Mouse (Mus musculus) liver, embryonic 14.5 days (tissue): ENCODE measurements at regions not wholly inside any gene's neighbourhood (a gene's known extent, or its start where the extent isn't known, plus 50 kb on each side); places are given as distances from the start of the nearest gene placed in this dataset.

ENCODE experiments used
- ATAC-seq: fragments of 200-750 bp; cut with Nextera tagmentation; 2 replicates; pipeline ENCODE4 v1.8.0; 2017; ENCODE audit warnings: moderate number of reproducible peaks, mild to moderate bottlenecking, moderate library complexity; ENCODE audit not compliant: insufficient read depth
- DNase-seq, 3 experiments: peaks; one replicate each; pipeline ENCODE4 v3.0.0-alpha.2; 2012 to 2013; ENCODE audit warnings: low read depth in 3 of 3, low spot score in 3 of 3
- H3K27ac ChIP-seq: fragments of 300-500 bp; sonication (generic); 2 replicates; pipeline ENCODE4 v1.5.1; 2014; ENCODE audit warnings: moderate library complexity, mild to moderate bottlenecking, control low read depth, inconsistent platforms
- H3K27me3 ChIP-seq: fragments of 300-500 bp; sonication (generic); 2 replicates; pipeline ENCODE4 v1.6.1; 2014; ENCODE audit warnings: mild to moderate bottlenecking, low read length, moderate library complexity; ENCODE audit not compliant: control insufficient read depth, insufficient read depth
- H3K36me3 ChIP-seq: fragments of 300-500 bp; sonication (generic); replicated peaks from 2 replicates; pipeline ENCODE4 v1.6.1; 2014; ENCODE audit warnings: low read depth; ENCODE audit not compliant: control insufficient read depth, insufficient read depth
- H3K4me1 ChIP-seq, 2 experiments: fragments of 200-500 bp in 1 of 2; fragments of 300-500 bp in 1 of 2; sonication (generic) in 1 of 2; replicated peaks; 2 replicates each; pipeline ENCODE4 v1.6.1; 2012 to 2014; ENCODE audit warnings: antibody characterized with exemption in 1 of 2, inconsistent platforms in 1 of 2, low read length in 1 of 2; ENCODE audit not compliant: control insufficient read depth in 2 of 2, insufficient read depth in 2 of 2
- H3K4me2 ChIP-seq: fragments of 300-500 bp; sonication (generic); 2 replicates; pipeline ENCODE4 v1.6.1; 2014; ENCODE audit warnings: low read depth, mild to moderate bottlenecking, control low read depth, moderate library complexity
- H3K4me3 ChIP-seq, 2 experiments: fragments of 200-500 bp in 1 of 2; fragments of 300-500 bp in 1 of 2; sonication (generic) in 1 of 2; 2 replicates each; pipeline ENCODE4 v1.5.1; 2012 to 2014; ENCODE audit warnings: low read depth in 2 of 2, low read length in 2 of 2, mild to moderate bottlenecking in 2 of 2, control low read depth in 1 of 2, inconsistent platforms in 1 of 2, moderate library complexity in 1 of 2; ENCODE audit not compliant: insufficient read depth in 1 of 2
- H3K9ac ChIP-seq: fragments of 300-500 bp; sonication (generic); replicated peaks from 2 replicates; pipeline ENCODE4 v1.6.1; 2014; ENCODE audit warnings: mild to moderate bottlenecking, control low read depth, moderate library complexity
- H3K9me3 ChIP-seq: fragments of 300-500 bp; sonication (generic); 2 replicates; pipeline ENCODE4 v1.6.1; 2016; ENCODE audit warnings: low read length, mixed read lengths; ENCODE audit not compliant: control insufficient read depth
- CTCF ChIP-seq: IDR thresholded peaks from 2 replicates; pipeline ENCODE4 v1.5.1; 2016; ENCODE audit warnings: antibody characterized with exemption, low read depth, control low read depth
- EP300 ChIP-seq: IDR thresholded peaks from 2 replicates; pipeline ENCODE4 v1.6.1; 2016; ENCODE audit warnings: antibody characterized with exemption, low read depth
- WGBS: fragments of 180-500 bp; shearing (Covaris S2); extraction: QIAGEN DNeasy Blood & Tissue Kit; methylation state at CpG from one replicate; pipeline ENCODE4 v1.1.7; 2014; ENCODE audit not compliant: insufficient replicate concordance; 5-methylcytosine and 5-hydroxymethylcytosine counted together

DNA sequence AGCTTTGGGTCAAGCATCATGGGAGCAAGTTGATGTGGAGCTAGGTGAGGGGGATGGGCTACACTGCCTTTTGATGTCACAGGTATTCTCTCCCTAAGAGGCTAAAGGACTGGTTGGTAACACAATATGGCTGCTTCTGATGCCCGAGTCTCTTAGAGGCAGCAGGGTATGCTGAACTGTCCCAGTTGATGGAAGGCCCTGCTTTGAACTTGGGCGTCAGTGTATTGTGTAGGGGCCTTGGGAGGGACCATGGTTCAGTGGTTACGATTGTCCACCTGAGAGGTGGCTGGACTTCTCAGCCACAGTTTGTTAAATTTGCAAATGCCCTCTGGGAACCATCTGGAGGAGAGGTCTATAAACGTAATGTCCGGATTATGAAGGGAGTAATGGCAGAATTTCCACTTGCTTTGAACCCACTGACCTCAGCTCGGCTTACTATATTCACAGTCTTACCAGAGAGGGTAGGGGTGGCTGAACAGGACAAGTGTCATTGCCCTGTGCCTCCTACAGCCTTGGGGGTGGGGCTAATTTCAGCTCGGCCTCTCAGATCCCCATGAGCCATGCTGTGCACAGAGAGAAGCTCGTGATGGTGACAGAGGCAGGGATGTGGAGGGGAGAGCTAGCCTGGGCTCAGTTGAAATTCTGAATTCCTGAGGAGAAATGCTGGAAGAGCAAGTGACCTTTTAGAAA is 442.6 kb upstream of the Mgmt start:
- DNase-seq = no peak
- Histone ChIP-seq H3K9me3 (no peaks in the 10 kb centered on the region), H3K27ac (no peak overlapping the region), H3K36me3 (no peaks in the 10 kb centered on the region), H3K9ac (no peak overlapping the region), H3K4me2 (no peak overlapping the region), H3K27me3 (no peaks in the 10 kb centered on the region), H3K4me1 (no peaks in the 10 kb centered on the region), H3K4me3 (no peak overlapping the region)
- ATAC-seq = no peak
- WGBS = 52% methylated on average over 8 of the region's 8 CpGs
- no peak for TF ChIP-seq EP300
- TF ChIP-seq CTCF = no peak

DNA sequence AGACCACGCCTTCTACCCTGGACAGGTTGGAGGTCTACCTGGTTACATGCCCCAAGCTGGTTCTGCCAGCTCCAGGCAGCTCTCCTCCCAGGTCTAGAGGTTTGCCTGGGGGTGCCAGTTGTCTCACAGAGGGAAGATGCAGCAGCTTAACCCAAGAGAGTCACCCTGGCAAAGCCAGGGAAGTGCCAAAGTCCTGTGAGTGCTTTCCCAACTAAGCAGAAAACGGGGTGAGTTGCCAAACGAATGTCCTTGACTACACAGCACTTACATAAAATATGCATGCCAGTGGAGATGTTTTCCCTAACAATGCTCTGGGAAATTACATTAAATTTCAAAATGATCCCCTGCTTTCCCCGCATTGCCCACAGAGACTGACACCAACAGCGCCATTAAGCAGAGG is 441.9 kb upstream of the Mgmt start:
- WGBS = 59% methylated on average over 5 of the region's 5 CpGs
- Histone ChIP-seq H3K27me3 (no peaks in the 10 kb centered on the region), H3K9ac (no peak overlapping the region), H3K27ac (no peak overlapping the region), H3K36me3 (no peaks in the 10 kb centered on the region), H3K9me3 (no peaks in the 10 kb centered on the region), H3K4me3 (no peak overlapping the region), H3K4me2 (no peak overlapping the region), H3K4me1 (no peaks in the 10 kb centered on the region)
- ATAC-seq = no peak
- TF ChIP-seq EP300 (no peak), CTCF (no peak)
- no peak for DNase-seq

DNA sequence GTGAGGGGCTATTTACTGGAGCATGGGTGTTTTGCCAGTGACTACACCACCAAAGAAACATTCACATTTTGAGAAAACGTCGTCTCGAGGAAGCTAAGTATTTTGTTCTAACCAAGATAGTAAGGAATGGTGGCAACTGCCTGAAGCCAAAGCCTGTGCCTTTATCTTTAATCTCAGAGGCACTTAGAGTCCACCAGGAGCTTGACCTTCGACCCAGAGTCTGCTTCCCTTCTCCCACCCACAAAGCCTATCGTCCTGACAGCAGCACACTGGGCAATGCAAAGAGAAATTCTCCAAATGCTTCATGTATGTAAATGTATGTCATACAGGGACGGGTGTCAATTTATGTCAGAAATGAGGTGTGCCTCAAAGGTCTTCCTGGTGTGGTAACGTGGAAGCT is 437.2 kb upstream of the Mgmt start:
- no peak for DNase-seq

DNA sequence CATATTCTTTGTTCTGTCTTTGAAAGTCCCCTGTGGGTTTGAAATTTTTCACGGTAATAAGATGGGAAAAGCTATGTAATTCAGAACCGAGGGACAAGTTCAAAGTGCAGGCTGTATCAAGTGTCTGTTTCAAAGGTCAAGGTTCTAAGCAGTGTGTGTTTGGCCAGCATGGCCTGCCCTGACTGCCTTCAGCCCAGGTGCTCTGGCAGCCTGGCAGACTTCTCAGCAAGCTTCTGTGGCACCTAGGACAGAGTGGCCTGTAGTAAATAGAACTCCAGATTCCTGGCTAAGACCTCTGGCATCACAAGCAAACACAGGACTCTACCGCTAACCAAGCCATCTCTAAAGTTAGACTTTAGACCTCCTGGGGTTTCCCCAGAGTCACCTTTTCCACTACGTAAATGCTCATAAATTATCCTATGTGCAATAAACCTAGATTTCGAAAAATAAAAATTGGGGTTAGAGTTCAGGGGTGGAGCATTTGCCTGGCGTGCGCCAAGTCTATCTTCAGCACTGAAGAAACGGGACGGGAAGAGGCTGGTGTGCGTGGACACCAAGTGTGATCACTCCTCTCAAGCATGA is 436.5 kb upstream of the Mgmt start:
- H3K4me3 ChIP-seq = no peak overlapping the region
- no peak overlapping the region for H3K9ac ChIP-seq
- TF ChIP-seq EP300 (no peak), CTCF (no peak)
- no peaks in the 10 kb centered on the region for H3K36me3 ChIP-seq
- ATAC-seq = no peak
- H3K4me2 ChIP-seq = no peak overlapping the region
- no peak for DNase-seq
- 66% methylated on average over 10 of the region's 10 CpGs for WGBS
- H3K4me1 ChIP-seq = no peaks in the 10 kb centered on the region
- H3K9me3 ChIP-seq = no peaks in the 10 kb centered on the region
- H3K27ac ChIP-seq = no peak overlapping the region
- H3K27me3 ChIP-seq = no peaks in the 10 kb centered on the region

More for the DNA sequence above, 437.2 kb upstream of the Mgmt start:
- TF ChIP-seq CTCF = no peak
- no peak for TF ChIP-seq EP300
- Histone ChIP-seq H3K9ac (no peak overlapping the region), H3K27me3 (no peaks in the 10 kb centered on the region), H3K27ac (no peak overlapping the region), H3K4me3 (no peak overlapping the region), H3K4me2 (no peak overlapping the region), H3K9me3 (no peaks in the 10 kb centered on the region), H3K36me3 (no peaks in the 10 kb centered on the region), H3K4me1 (no peaks in the 10 kb centered on the region)
- no peak for ATAC-seq
- WGBS = 32% methylated on average over 7 of the region's 7 CpGs

DNA sequence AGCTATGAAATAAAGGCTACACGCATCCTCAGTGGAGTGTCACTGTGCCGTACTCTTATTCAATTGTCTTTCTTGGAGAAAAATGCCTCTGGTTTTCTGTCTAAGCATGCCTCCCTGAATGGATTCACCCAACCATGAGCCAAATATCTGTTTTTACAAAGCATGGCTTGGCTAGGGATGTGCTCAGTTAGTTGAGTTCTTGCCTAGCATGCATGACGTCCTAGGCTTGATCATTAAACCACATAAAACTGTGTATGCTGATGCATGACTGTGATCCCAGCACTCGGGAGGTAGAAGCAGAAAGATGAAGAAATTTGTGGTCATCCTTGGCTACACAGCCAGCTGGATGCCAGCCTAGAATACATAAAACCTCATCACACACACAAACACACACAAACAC is 417.3 kb upstream of the Mgmt start:
- ATAC-seq (no peak), DNase-seq (no peak)
- WGBS = 64% methylated on average over 4 of the region's 4 CpGs
- no peak overlapping the region for H3K9ac ChIP-seq
- H3K4me3 ChIP-seq = no peak overlapping the region
- no peaks in the 10 kb centered on the region for H3K9me3 ChIP-seq
- no peaks in the 10 kb centered on the region for H3K36me3 ChIP-seq
- no peak overlapping the region for H3K27ac ChIP-seq
- no peak overlapping the region for H3K4me2 ChIP-seq
- H3K27me3 ChIP-seq = no peaks in the 10 kb centered on the region
- H3K4me1 ChIP-seq = no peaks in the 10 kb centered on the region
- TF ChIP-seq CTCF (no peak), EP300 (no peak)
